Mouse (Mus musculus) intestine, embryonic 15.5 days (tissue): Measurements from ENCODE around the gene Tpra1. TPM values are rescaled to one million over a fixed set of nuclear protein-coding genes. Genes with fewer than 3 reads are reported as not detected.
A peak's percentile ranks its signal among the peaks of the same experiment; 100 is the strongest.

ENCODE experiments used
- ATAC-seq: fragments of 200-750 bp; cut with Nextera tagmentation; 2 replicates; pipeline ENCODE4 v1.8.0; 2017; ENCODE audit warnings: moderate TSS enrichment, moderate library complexity
- H3K27ac ChIP-seq: fragments of 300-500 bp; sonication (generic); 2 replicates; pipeline ENCODE4 v1.5.1; 2015; ENCODE audit warnings: mild to moderate bottlenecking, inconsistent platforms
- H3K27me3 ChIP-seq: fragments of 300-500 bp; sonication (generic); replicated peaks from 2 replicates; pipeline ENCODE4 v1.6.1; 2015; ENCODE audit warnings: inconsistent platforms
- H3K36me3 ChIP-seq: fragments of 300-500 bp; sonication (generic); 2 replicates; pipeline ENCODE4 v1.6.1; 2015; ENCODE audit warnings: inconsistent platforms
- H3K4me1 ChIP-seq: fragments of 300-500 bp; sonication (generic); replicated peaks from 2 replicates; pipeline ENCODE4 v1.6.1; 2015; ENCODE audit warnings: inconsistent platforms
- H3K4me2 ChIP-seq: fragments of 300-500 bp; sonication (generic); replicated peaks from 2 replicates; pipeline ENCODE4 v1.6.1; 2015; ENCODE audit warnings: mild to moderate bottlenecking, inconsistent platforms
- H3K4me3 ChIP-seq: fragments of 300-500 bp; sonication (generic); replicated peaks from 2 replicates; pipeline ENCODE4 v1.5.1; 2015; ENCODE audit warnings: inconsistent platforms
- H3K9ac ChIP-seq: fragments of 300-500 bp; sonication (generic); 2 replicates; pipeline ENCODE4 v1.6.1; 2015; ENCODE audit warnings: inconsistent platforms
- H3K9me3 ChIP-seq: fragments of 300-500 bp; sonication (generic); 2 replicates; pipeline ENCODE4 v1.6.1; 2016; ENCODE audit warnings: inconsistent platforms
- WGBS: fragments of 180-500 bp; shearing (Covaris S2); methylation state at CpG from one replicate; pipeline ENCODE4 v1.1.7; 2015; 5-methylcytosine and 5-hydroxymethylcytosine counted together
- polyA plus RNA-seq: library from polyadenylated mRNA; unstranded; fragments of >200 nt; fragmentation: Nextera tagmentation; extraction: Ambion mirVana; gene quantifications from 2 replicates; pipeline ENCODE4 v1.2.1, GENCODE M21; 2015

Tpra1 gene
- 62.2 and 72.1 TPM in 2 replicates for polyA plus RNA-seq

- H3K36me3 ChIP-seq = no peaks in the 10 kb centered on the region
- peak within 1 kb of the TSS; percentile 96 for H3K27ac ChIP-seq
- peaks cover 35% of the 10 kb centered on the region for H3K4me1 ChIP-seq
- H3K4me3 ChIP-seq = peak within 1 kb of the TSS; percentile 79
- ATAC-seq = peak; percentile 90
- H3K9me3 ChIP-seq = no peaks in the 10 kb centered on the region
- no peaks in the 10 kb centered on the region for H3K27me3 ChIP-seq
- H3K4me2 ChIP-seq = peak within 1 kb of the TSS; percentile 84
- peak within 1 kb of the TSS; percentile 85 for H3K9ac ChIP-seq
- WGBS = under 1% methylated on average over 66 of the region's 66 CpGs
These were observed at the start of gene Tpra1 for GRCm38 (mm10) chr6:88901947-88902820. Tpra1 (plus strand) TSS chr6:88902251.

GRCm38 (mm10) chr6:88854509-88854908, 47.5 kb upstream of the Tpra1 start:
- Histone ChIP-seq H3K27me3 (no peaks in the 10 kb centered on the region), H3K4me1 (no peaks in the 10 kb centered on the region), H3K4me2 (no peak overlapping the region), H3K27ac (no peak overlapping the region), H3K9me3 (no peaks in the 10 kb centered on the region), H3K9ac (no peak overlapping the region), H3K4me3 (no peak overlapping the region), H3K36me3 (no peaks in the 10 kb centered on the region)
- 82% methylated on average over 5 of the region's 5 CpGs for WGBS
- no peak for ATAC-seq

DNA sequence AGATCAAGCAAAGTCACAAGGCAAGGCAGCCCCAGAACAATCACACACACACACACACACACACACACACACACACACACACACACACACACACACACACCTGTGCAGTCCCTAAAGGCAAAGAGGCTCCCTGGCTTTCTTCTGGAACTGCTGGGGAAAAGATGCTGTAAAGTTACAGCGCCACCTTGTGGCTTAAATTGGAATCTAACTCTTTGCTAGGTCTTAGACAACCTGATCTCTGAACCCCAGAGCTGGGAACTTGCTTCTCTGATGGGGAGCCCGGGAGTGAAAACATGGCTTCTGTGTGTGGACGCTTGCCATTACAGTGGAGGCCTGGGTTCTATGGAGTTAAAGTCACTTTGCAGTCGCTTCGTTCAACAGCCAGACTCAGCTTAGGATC, 46.4 kb upstream of the Tpra1 start:
- no peaks in the 10 kb centered on the region for H3K36me3 ChIP-seq
- H3K4me1 ChIP-seq = no peaks in the 10 kb centered on the region
- H3K27me3 ChIP-seq = no peaks in the 10 kb centered on the region
- H3K9ac ChIP-seq = no peak overlapping the region
- ATAC-seq = peak; percentile 37; the same call in 1 of the 2 replicates
- WGBS = 28% methylated on average over 5 of the region's 5 CpGs
- no peaks in the 10 kb centered on the region for H3K9me3 ChIP-seq
- H3K4me3 ChIP-seq = no peak overlapping the region
- no peak overlapping the region for H3K4me2 ChIP-seq
- H3K27ac ChIP-seq = no peak overlapping the region

DNA sequence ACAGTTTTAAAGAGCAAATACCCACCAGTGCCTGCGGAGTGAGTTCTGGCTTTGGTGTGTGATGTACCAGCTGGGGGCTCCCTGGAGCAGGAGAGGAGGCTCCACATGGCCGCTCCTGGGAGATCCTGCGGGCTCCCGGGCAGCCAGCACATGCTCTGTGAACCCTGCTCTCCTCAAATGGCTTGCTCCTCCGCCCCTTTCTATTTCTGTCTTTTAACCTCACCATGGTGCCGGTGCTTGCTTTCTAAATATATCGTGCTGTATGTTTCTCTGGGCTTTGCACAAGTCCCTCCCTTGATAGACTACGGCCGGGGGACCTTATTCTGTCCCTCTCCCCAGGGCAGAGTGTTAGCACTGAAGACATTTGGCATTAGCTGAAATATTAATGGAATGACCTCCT, 44.8 kb upstream of the Tpra1 start:
- Histone ChIP-seq H3K27me3 (no peaks in the 10 kb centered on the region), H3K4me1 (no peaks in the 10 kb centered on the region), H3K4me3 (no peak overlapping the region), H3K4me2 (no peak overlapping the region), H3K36me3 (no peaks in the 10 kb centered on the region), H3K27ac (no peak overlapping the region), H3K9me3 (no peaks in the 10 kb centered on the region), H3K9ac (0 out of 2 replicates have a peak overlapping the region, but pooled peaks have one; percentile 20)
- 33% methylated on average over 9 of the region's 9 CpGs for WGBS
- peak; percentile 46; the same call in 1 of the 2 replicates for ATAC-seq

DNA sequence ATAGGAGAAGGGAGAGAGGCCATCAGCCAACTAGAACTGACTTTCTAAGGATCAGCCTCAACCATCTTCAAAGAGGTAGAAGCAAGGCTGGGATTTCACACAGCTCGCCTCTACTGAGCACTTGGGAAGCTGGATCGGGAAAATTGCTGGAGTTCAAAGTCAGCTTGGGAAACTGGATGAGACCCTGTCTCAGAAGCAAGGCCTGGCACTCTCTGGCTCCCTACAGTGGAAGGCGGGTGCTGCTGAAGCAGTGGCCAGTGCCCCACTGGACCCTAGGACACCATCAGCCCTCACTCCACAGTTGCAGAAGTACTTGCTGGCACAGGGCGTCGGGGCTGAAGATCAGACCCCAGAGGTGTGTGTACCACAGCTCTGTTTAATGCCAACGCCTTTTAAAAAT, 44.2 kb upstream of the Tpra1 start:
- no peak overlapping the region for H3K27ac ChIP-seq
- no peaks in the 10 kb centered on the region for H3K4me1 ChIP-seq
- H3K36me3 ChIP-seq = no peaks in the 10 kb centered on the region
- H3K27me3 ChIP-seq = no peaks in the 10 kb centered on the region
- WGBS = 83% methylated on average over 6 of the region's 6 CpGs
- H3K9ac ChIP-seq = no peak overlapping the region
- no peak overlapping the region for H3K4me3 ChIP-seq
- H3K4me2 ChIP-seq = no peak overlapping the region
- ATAC-seq = no peak
- no peaks in the 10 kb centered on the region for H3K9me3 ChIP-seq

- no peak for ATAC-seq
- WGBS = 74% methylated on average over 7 of the region's 7 CpGs
- Histone ChIP-seq H3K27me3 (no peaks in the 10 kb centered on the region), H3K4me1 (no peaks in the 10 kb centered on the region), H3K9ac (no peak overlapping the region), H3K4me3 (no peak overlapping the region), H3K9me3 (no peaks in the 10 kb centered on the region), H3K4me2 (no peak overlapping the region), H3K27ac (no peak overlapping the region), H3K36me3 (no peaks in the 10 kb centered on the region)
These were observed 43.7 kb upstream of the Tpra1 start for GRCm38 (mm10) chr6:88858341-88858740.

DNA sequence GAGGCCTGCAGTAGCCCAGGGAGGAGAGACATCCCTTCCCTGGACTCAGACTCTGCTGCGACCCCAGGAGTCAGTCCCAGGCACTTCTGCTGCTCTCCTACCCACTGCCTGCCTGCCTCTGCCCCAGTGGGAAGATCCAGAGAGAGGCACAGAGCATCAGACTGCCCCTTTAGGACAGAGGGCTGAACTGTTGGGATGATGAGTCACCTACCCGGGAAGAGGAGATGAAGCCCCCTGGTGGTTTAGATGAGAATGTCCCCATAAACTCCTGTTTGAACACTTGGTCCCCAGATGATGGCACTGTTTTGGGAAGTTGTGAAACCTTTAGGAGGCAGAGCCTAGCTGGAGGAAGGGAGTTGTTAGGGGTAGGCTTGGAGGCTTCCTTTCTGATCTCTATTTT, 41.1 kb upstream of the Tpra1 start:
- Histone ChIP-seq H3K36me3 (no peaks in the 10 kb centered on the region), H3K27ac (no peak overlapping the region), H3K4me2 (no peak overlapping the region), H3K9me3 (no peaks in the 10 kb centered on the region), H3K4me3 (no peak overlapping the region), H3K4me1 (no peaks in the 10 kb centered on the region), H3K27me3 (no peaks in the 10 kb centered on the region), H3K9ac (no peak overlapping the region)
- WGBS = 16% methylated on average over 2 of the region's 2 CpGs
- peak; percentile 57 for ATAC-seq

GRCm38 (mm10) chr6:88865704-88866103, 36.3 kb upstream of the Tpra1 start:
- Histone ChIP-seq H3K4me3 (no peak overlapping the region), H3K4me2 (no peak overlapping the region), H3K27ac (no peak overlapping the region), H3K27me3 (no peaks in the 10 kb centered on the region), H3K4me1 (no peaks in the 10 kb centered on the region), H3K36me3 (no peaks in the 10 kb centered on the region), H3K9me3 (no peaks in the 10 kb centered on the region), H3K9ac (no peak overlapping the region)
- 78% methylated on average over 7 of the region's 7 CpGs for WGBS
- ATAC-seq = no peak

- no peak overlapping the region for H3K4me3 ChIP-seq
- H3K4me2 ChIP-seq = no peak overlapping the region
- 85% methylated on average over 7 of the region's 7 CpGs for WGBS
- H3K9me3 ChIP-seq = no peaks in the 10 kb centered on the region
- no peak for ATAC-seq
- peaks cover 5% of the 10 kb centered on the region; the same call in 1 of the 2 replicates for H3K27me3 ChIP-seq
- H3K27ac ChIP-seq = no peak overlapping the region
- no peaks in the 10 kb centered on the region for H3K36me3 ChIP-seq
- H3K9ac ChIP-seq = no peak overlapping the region
- H3K4me1 ChIP-seq = peaks cover 16% of the 10 kb centered on the region; the same call in 1 of the 2 replicates
These were observed 32.6 kb upstream of the Tpra1 start for GRCm38 (mm10) chr6:88869459-88869858.

DNA sequence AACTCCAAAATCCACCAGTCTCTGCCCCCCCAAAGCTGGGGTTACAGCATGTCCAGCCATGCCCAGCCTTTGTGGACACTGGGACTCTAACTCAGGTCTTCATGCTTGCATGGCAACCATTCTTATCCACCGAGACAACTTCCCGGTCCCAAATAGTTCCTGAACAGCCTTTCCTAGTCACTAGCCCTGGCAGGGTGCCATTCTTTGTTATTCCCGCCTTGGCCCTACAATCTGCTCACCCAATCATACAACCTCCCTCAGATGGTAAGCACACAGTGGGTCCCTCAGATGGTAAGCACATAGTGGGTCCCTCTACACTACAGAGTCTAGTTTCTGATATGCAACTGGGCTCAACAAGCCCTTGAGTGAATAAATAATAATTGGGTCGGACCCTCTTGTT, 31.5 kb upstream of the Tpra1 start:
- WGBS = 61% methylated on average over 4 of the region's 4 CpGs
- H3K27ac ChIP-seq = no peak overlapping the region
- ATAC-seq = no peak

GRCm38 (mm10) chr6:88871546-88871945, 30.5 kb upstream of the Tpra1 start:
- Histone ChIP-seq H3K9me3 (no peaks in the 10 kb centered on the region), H3K4me2 (0 out of 2 replicates have a peak overlapping the region, but pooled peaks have one; percentile 5), H3K4me1 (peaks cover 20% of the 10 kb centered on the region; the same call in 1 of the 2 replicates), H3K9ac (no peak overlapping the region), H3K4me3 (no peak overlapping the region), H3K36me3 (no peaks in the 10 kb centered on the region), H3K27me3 (peaks cover 11% of the 10 kb centered on the region; the same call in 1 of the 2 replicates), H3K27ac (no peak overlapping the region)
- ATAC-seq = no peak
- 29% methylated on average over 8 of the region's 8 CpGs for WGBS

More for the DNA sequence above, 31.5 kb upstream of the Tpra1 start:
- H3K36me3 ChIP-seq = no peaks in the 10 kb centered on the region
- H3K4me1 ChIP-seq = peaks cover 20% of the 10 kb centered on the region; the same call in 1 of the 2 replicates
- no peak overlapping the region for H3K4me3 ChIP-seq
- no peaks in the 10 kb centered on the region for H3K9me3 ChIP-seq
- H3K27me3 ChIP-seq = peaks cover 11% of the 10 kb centered on the region; the same call in 1 of the 2 replicates
- no peak overlapping the region for H3K4me2 ChIP-seq
- H3K9ac ChIP-seq = no peak overlapping the region

DNA sequence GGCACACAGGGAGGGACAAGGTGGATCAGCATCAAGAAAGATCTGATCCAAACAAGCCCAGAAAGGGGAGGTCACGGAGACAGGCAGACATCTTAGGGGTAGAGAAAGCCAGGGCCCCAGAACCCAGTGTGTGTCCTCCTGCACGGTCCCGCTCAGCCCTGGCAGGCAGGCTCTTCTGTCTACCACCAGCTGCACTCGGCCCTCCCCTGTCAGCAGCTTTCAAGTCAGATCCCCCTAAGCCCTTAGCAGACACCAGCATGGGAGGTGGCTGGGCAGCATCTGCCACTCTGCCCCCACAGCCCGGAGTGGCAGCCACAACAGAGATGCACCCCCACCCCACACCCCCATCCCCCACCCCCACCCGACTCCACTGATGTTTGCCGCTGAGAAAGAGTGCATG, 29.2 kb upstream of the Tpra1 start:
- Histone ChIP-seq H3K27me3 (peaks cover 11% of the 10 kb centered on the region; the same call in 1 of the 2 replicates), H3K4me1 (peaks cover 20% of the 10 kb centered on the region; the same call in 1 of the 2 replicates), H3K9ac (no peak overlapping the region), H3K4me3 (no peak overlapping the region), H3K9me3 (no peaks in the 10 kb centered on the region), H3K36me3 (no peaks in the 10 kb centered on the region), H3K4me2 (peak overlapping the region; percentile 99; the same call in 1 of the 2 replicates), H3K27ac (no peak overlapping the region)
- 46% methylated on average over 7 of the region's 7 CpGs for WGBS
- ATAC-seq = no peak
